Mouse (Mus musculus) 416B (cell line): ENCODE data around the gene Kif21a.

ENCODE experiments used
- DNase-seq: peaks from one replicate; pipeline ENCODE4 v3.0.0; 2011; ENCODE audit warnings: low read depth

Kif21a gene

DNA sequence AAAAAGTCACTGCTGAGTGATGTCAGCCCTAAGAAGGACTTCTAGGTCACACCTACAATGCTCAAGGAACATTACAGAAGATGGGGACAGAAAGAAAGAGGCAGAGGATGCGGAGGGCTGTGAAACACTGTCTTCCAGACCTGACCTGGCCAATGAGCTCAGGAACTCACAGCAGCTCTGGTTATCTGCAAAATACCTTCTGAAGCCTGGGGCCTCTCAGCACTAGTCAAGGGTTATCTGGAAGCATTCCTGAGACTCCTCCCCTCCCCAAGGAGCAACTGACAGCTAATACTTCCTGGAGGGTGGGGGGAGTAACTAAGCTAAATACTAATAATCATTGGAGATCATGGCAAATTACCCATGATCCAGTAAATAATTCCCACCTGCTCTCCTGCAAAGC, 111.3 kb downstream of the Kif21a start:
- no peak for DNase-seq

DNA sequence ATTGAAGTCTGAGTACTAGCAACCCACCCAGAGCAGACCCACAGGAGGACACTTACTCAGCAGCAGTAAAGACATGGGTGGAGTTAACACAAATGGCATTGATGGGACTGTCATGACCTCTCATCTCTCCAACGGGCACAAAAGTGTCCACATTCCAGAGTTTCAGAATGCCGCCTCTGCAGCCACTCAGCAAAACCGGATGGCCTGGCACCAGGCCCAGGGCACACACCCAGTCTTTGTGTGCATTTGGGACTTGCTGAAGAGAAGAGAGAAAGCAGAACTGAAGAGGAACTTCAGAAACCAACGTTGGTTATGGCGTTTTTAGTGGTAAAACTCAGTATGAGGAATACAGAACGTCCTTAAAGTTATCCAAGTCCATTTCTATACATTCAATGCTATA, 114.2 kb downstream of the Kif21a start:
- DNase-seq: no peak

DNA sequence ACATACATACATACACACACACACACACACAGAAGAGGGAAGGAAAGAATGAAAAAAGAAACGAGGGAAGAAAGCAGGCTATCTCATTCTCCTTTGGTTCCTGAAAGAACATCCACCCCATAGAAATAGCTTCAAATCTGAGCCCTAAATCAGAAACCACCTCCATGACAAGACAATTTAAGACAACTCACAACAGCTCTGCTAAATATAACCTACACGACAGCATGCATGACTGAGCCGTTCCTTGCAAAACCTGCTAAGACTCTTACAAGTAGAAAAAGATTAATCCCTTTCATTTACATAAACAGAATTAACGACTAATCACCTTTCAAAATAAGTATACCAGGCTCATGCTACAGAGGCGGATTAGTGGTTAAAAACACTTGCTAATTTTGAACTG, 118.3 kb downstream of the Kif21a start:
- no peak for DNase-seq

DNA sequence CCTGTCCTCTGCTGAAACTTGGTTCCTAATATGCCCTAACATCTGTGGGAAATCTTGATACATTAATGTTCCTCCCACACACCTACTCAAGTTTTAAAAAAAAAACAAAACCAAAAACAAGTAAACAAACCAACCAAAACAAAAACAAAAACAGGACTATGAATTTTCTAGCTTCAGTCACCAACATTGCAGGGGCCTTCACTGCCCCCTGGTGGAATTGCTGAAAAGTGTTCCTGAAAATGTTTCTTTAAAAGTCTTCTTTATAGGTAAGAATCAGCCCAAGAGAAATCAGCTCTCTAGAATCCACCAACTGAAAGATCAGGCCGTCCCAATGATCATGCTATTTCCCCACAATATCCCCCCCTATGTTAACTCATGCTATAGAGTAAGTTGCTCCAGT, 120.7 kb downstream of the Kif21a start:
- peak; percentile 30 for DNase-seq

DNA sequence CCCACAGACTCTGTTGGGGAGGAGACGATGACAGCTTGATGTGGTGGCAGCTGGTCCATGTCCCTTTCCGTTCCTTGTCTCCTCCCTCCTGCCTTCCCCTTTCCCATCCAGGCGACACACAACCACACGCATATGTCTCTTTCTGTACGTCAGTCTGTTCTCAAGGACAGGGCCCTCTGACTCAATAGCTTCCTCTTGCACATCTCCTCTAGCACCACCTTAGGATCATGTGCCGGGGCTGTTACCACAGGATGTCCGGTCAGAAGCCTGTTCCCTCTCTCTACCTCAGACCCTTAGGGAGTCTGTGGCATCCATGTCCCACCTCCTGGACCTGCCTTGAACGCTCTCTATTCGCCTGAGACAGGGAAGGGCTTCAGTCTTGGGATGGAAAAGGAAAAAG, 153.3 kb downstream of the Kif21a start:
- no peak for DNase-seq

DNA sequence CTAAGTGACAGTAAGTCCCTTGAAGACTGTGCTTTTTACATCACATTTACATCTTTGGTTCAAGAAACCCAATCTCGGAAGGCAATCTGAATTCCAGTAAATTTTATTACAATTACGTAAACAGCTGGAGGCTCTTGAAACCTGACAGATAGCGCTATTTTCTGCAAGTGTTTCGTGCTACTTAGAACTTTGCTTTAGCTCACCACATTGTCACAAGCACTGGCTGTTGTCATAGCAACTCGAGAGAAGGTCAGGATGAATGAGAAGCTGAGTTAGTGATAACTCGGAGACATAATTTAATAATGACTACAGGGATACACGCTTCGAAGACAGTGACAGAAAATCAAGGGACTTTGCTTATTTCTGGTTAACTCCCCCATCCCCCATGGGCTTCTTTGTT, 162.3 kb downstream of the Kif21a start:
- DNase-seq: no peak
